Mouse (Mus musculus) MEL (cell line): Measurements from ENCODE around the gene Disp3.

Experiments
- CHD1 ChIP-seq: IDR thresholded peaks from 2 replicates; pipeline ENCODE4 v1.6.1; 2012; ENCODE audit warnings: low read depth, mild to moderate bottlenecking, inconsistent platforms, low read length, improper control_type of control experiment
- CTCF ChIP-seq, 3 experiments: IDR thresholded peaks in 2 of 3; conservative IDR thresholded peaks in 1 of 3; 2 replicates each; pipeline ENCODE4 v1.5.1; 2011 to 2012; ENCODE audit warnings: low read length in 3 of 3, low read depth in 2 of 3, mild to moderate bottlenecking in 2 of 3, improper control_type of control experiment in 1 of 3, inconsistent platforms in 1 of 3, mixed read lengths in 1 of 3, moderate library complexity in 1 of 3; ENCODE audit not compliant: control insufficient read depth in 1 of 3, insufficient read depth in 1 of 3, poor library complexity in 1 of 3, severe bottlenecking in 1 of 3
- EP300 ChIP-seq, 2 experiments: IDR thresholded peaks; 2 replicates each; pipeline ENCODE4 v1.6.1; 2011; ENCODE audit warnings: improper control_type of control experiment in 2 of 2, low read length in 2 of 2, low read depth in 1 of 2, mild to moderate bottlenecking in 1 of 2
- GATA1 ChIP-seq: IDR thresholded peaks from 2 replicates; pipeline ENCODE4 v1.6.1; 2011; ENCODE audit warnings: low read depth, low read length, improper control_type of control experiment
- KAT2A ChIP-seq: conservative IDR thresholded peaks from 2 replicates; pipeline ENCODE4 v1.6.1; 2012; ENCODE audit warnings: low read depth, low read length, improper control_type of control experiment, inconsistent platforms
- MYC ChIP-seq: IDR thresholded peaks from 2 replicates; pipeline ENCODE4 v1.6.1; 2011; ENCODE audit warnings: low read depth, mild to moderate bottlenecking, low read length, improper control_type of control experiment, moderate library complexity
- POLR2A ChIP-seq, 2 experiments: IDR thresholded peaks; 2 replicates each; pipeline ENCODE4 v1.6.1; 2011 to 2012; ENCODE audit warnings: low read length in 2 of 2, mild to moderate bottlenecking in 2 of 2, control low read depth in 1 of 2, improper control_type of control experiment in 1 of 2, low read depth in 1 of 2, moderate library complexity in 1 of 2; ENCODE audit not compliant: control insufficient read depth in 1 of 2, insufficient read depth in 1 of 2, poor library complexity in 1 of 2
- SMC3 ChIP-seq: IDR thresholded peaks from 2 replicates; pipeline ENCODE4 v1.6.1; 2011; ENCODE audit warnings: low read depth, low read length, improper control_type of control experiment
- USF1 ChIP-seq: IDR thresholded peaks from 2 replicates; pipeline ENCODE4 v1.6.1; 2014; ENCODE audit warnings: low read depth, mild to moderate bottlenecking, inconsistent platforms, low read length, improper control_type of control experiment, moderate library complexity

GRCm38 (mm10) chr4:148298720-148299119 lies 11.0 kb upstream of the Disp3 start:
- TF ChIP-seq GATA1 (no peak), CTCF (IDR thresholded peaks at IDR 0.05 in 2 of 3, conservative IDR thresholded peaks at IDR 0.05 in 1 of 3; ENCODE audit: control insufficient read depth in 1 of 3, insufficient read depth in 1 of 3, low read depth in 2 of 3, low read length in 3 of 3, poor library complexity in 1 of 3, severe bottlenecking in 1 of 3) (no peak), POLR2A (IDR thresholded peaks at IDR 0.05; ENCODE audit: control insufficient read depth in 1 of 2, insufficient read depth in 1 of 2, low read depth in 1 of 2, low read length in 2 of 2, poor library complexity in 1 of 2) (no peak), SMC3 (no peak), MYC (no peak), USF1 (no peak), EP300 (IDR thresholded peaks at IDR 0.05; ENCODE audit: low read depth in 1 of 2, low read length in 2 of 2) (no peak), CHD1 (no peak), KAT2A (no peak)
